In the genomic region with DNA sequence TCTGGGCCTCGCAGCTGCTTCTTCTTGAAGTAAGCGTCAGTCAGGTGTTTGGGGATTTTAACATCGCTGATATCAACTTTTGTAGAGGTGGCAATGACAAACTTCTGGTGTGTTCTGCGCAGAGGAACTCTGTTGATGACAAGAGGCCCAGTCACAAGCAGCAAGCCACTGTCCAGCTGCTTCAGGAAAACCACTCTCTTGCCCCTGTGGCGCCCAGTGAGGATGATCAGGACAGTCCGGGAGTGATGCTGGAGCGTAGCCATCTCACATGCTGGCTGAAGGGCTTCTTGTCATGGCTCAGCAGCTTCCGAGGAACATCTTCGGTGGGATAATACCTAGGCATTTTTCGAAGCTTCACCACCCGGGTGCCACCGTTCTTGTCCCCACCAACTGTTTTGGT, we compare ENCODE assay signal across 28 mouse cellular contexts. TPM values are rescaled to one million over a fixed set of nuclear protein-coding genes. Genes with fewer than 3 reads are reported as not detected.
"Had no signal": no experiment of that assay in that cellular context is flagged by ENCODE, and none has a peak within 500 bp of the region (broad histone marks: within the 10 kb centered on the region; RNA-seq: fewer than 3 reads in every experiment).

No protein-coding gene starts in this region.

RNA-seq across cellular contexts. Expression of gene Art2b, which starts 11.8 kb away (rescaled TPM):
- total RNA-seq: common myeloid progenitor, adult 5-6 weeks; forebrain, postnatal 0 days; gastrocnemius, adult 18-20 months; gastrocnemius, adult 2 months; gastrocnemius, adult 8-10 months; gastrocnemius, postnatal 10 days; gastrocnemius, postnatal 14 days; gastrocnemius, postnatal 25 days; gastrocnemius, postnatal 36 days; gastrocnemius, postnatal 4 days; granulocyte monocyte progenitor cell, adult 5-6 weeks; heart, adult 8-10 months had no signal
- polyA plus RNA-seq: cerebellum, adult 2 months; embryonic facial prominence, embryonic 10.5 days; embryonic facial prominence, embryonic 11.5 days; embryonic facial prominence, embryonic 12.5 days; embryonic facial prominence, embryonic 13.5 days; embryonic facial prominence, embryonic 14.5 days; embryonic facial prominence, embryonic 15.5 days; erythroblast, embryonic 14.5 days; forebrain, embryonic 10.5 days; forebrain, embryonic 11.5 days; forebrain, embryonic 12.5 days; forebrain, embryonic 13.5 days; forebrain, embryonic 14.5 days; forebrain, embryonic 15.5 days; forebrain, embryonic 16.5 days; forebrain, postnatal 0 days; frontal cortex, adult 2 months had no signal
